Mouse (Mus musculus) gonadal fat pad, adult 2 months (tissue): Measurements from ENCODE around the gene Hnrnpll. TPM values are rescaled to one million over a fixed set of nuclear protein-coding genes. Genes with fewer than 3 reads are reported as not detected.

Experiments used
- DNase-seq: peaks from one replicate; pipeline ENCODE4 v3.0.0-alpha.2; 2012; ENCODE audit warnings: low read depth
- polyA plus RNA-seq: library from polyadenylated mRNA; depleted of rRNA; stranded (reverse); fragments of >200 nt; gene quantifications from 2 replicates; pipeline ENCODE4 v1.2.3, GENCODE M21; 2012; rRNA removed

The Hnrnpll gene
- polyA plus RNA-seq, 1 experiment: 14.4 TPM

DNA sequence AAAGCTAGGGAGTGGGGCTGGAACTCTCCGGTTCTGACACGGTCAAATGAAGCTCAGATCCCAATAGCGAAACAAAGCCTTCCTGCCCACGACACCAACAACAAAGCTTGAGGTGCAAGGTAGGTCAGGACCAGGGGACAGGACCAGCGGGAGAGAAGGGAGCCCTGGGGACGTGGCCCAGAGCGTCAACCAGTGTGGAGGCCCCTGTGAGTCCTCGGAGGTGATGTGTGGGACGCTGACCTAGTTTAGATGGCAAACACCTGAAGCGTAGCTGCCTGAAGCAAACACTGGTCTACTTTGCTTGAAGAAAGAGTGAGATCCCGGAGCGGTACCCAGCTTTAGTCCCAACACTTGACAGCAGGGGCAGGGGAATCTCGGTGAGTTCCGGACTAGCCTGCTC, 62.5 kb downstream of the Hnrnpll start:
- DNase-seq: no peak

DNA sequence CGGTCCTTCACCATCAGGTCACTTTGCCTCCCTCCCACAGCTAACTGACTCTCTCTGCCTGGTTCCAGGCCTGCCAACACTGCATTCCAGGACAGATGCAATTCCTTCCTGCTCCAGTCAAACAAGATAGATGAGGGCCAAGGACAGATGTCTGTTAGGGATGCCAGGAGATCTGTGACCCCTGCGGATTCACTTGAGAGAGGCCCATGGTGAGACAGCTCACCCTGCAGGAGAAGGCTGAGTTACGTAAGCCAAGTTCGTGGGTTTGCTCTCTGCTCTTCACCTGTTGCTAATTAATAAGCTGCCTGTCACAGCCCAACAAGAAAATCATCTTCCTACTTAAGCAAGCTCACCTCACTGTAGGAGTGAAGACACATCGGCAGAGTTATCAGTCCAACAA, 63.1 kb downstream of the Hnrnpll start:
- no peak for DNase-seq

DNA sequence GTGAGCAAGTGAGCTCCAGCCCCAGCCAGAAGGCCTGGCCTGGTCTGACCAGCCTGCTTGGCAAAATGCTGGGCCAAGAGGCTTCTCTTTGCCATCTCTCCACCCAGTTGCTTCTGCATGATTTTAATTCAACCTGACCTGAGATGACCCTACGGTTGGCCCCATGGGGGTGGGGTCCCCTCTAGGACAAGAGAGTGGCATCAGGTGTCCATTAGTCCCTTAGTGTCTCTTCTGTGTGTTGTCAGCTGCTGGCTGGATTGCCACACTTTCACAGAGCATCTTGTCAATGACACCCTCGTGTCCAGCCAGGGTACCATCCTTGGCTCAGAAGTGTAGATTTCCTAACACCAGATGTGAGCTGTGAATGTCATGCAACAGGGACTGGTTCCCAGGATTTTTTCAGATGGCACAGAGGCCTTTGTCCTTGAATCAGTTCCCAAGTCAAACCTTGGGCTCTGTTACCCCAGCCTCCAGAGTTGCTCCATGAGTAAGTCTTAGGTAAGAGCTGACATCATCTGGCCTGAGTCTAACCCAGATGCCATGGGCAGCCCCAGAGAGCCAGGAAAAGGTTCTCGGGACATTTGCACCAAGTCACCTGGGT, 66.9 kb downstream of the Hnrnpll start:
- DNase-seq: peak; percentile 95

DNA sequence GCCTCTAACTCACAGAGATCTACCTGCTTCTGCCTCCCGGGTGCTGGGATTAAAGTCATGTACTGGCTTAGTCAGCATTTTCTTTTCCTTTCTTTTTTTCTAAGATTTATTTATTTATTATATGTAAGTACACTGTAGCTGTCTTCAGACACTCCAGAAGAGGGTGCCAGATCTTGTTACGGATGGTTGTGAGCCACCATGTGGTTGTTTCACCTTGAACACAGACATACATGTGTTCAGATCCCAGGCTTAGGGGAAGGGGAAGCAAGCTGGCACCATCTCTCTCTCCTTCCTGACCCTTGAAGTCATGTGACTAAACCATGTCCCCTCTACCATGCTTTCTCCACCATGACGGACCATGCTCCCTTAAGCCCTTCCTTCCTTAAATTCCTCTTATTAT, 70.0 kb downstream of the Hnrnpll start:
- DNase-seq: no peak

DNA sequence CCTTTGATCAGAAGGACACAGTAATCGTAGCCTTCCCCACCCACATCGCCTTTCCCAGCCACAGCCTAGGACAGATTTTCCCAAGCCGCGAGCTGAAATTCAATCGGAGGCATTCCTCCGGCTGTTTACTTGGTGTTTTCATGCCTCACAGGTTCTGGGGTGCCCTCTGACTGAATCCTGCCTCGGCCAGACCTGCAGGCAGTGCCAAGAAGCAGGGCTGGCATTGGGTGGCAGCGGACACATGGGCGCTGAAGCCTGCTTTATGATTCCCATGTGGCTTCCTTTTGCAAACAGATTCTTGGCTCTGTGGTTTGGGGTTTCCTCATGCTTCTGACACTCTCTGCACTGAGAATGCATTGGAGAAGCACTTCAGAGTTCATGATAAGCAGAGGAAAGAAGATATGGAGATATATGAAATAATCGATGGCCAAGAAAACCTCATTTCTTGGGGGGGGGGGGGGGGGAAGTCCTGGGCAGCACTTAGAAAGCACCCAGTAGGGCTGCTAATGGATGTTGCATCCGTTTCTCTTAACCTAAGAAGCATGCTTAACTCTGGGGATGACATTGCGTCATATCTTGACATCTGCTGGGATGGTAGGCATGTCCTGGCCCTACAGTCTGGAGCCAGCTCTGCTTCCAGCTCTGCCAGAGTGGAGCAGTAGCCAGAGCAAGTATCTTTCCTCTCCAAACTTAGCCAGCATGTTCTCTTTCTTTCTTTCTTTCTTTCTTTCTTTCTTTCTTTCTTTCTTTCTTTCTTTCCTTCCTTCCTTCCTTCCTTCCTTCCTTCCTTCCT, 70.8 kb downstream of the Hnrnpll start:
- DNase-seq: no peak

DNA sequence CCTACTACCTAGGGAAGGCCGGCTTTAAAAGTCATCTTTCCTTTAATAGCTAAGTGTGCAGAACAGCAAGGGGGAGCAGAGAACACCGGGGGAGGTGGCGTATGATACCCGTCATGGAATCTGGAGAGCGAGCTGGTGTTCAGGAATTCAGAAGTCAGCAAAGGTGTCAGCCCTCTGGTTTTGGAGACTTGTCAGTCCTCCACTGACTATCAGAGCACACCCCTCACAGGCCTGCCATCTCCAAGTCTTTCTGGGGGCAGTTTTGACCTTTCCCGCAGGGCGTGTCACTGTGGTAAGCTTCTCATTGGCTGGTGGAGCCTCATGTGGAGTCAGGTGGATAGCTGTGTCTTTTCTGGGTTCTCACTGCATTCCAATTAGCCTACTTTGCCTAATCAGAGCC, 72.0 kb downstream of the Hnrnpll start:
- DNase-seq: no peak

DNA sequence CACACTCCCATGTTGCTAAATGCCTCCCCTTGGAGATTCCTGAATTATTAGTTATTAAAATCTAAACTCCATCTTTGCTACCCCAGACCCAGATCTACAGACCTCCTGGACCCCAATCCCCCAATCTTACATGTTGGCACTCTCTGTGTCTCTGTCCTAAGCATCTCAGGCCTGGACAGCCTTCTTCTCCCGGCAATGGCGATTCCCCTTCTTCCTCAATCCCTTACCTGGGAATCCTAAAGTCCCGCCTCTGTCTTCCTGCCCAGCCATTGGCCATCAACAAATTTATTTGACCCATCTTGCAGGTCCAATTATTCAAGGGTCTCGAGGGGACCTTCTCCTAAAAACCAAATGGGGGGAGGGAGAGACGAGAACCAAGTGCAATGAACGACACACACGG, 77.7 kb downstream of the Hnrnpll start:
- DNase-seq: no peak

DNA sequence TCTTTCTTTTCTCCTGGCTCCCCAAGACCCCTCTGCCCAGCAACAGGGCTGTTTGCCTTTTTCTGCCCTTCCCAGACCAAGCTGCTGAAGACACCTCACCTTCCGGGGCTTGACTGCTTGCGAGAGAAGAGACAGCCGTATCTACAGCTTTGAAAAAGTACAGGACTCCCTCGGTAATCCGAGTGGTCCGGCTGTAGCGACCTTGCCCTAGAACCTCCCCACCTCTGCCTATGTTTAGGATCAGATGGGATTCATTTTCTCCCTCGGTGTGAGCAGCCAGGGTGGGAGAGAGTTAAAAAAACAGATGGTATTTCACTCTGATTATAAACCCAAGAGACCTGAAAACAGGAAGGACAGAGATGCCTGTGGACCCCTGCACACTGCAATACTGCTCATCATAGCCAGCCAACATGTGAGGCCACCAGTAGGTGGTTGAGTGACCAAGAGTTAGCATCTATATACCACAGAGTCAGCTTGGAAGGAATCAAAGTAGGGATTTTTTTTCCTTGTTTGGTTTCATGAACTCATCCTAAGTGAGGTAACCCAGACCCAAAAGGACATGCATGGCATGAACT, 79.1 kb downstream of the Hnrnpll start:
- DNase-seq: no peak

DNA sequence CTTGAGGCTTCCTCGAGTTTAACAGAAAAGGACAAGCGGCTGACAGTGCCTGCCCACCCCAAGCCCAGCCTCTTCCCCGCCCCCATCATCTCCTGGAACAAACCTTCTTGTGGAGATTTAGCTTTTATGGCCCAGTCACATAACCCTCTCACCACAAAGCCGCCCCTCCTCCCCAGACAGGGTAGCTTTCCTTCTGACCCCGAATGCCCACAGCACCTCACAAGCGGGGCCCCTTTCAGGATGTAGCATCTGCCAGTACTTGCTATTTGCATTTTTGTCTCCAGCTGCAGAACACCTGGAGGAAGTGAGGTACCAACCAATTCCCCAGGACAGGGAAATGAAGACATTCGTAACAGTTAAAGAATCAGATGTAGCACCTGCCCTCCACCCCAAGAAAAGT, 79.6 kb downstream of the Hnrnpll start:
- no peak for DNase-seq

DNA sequence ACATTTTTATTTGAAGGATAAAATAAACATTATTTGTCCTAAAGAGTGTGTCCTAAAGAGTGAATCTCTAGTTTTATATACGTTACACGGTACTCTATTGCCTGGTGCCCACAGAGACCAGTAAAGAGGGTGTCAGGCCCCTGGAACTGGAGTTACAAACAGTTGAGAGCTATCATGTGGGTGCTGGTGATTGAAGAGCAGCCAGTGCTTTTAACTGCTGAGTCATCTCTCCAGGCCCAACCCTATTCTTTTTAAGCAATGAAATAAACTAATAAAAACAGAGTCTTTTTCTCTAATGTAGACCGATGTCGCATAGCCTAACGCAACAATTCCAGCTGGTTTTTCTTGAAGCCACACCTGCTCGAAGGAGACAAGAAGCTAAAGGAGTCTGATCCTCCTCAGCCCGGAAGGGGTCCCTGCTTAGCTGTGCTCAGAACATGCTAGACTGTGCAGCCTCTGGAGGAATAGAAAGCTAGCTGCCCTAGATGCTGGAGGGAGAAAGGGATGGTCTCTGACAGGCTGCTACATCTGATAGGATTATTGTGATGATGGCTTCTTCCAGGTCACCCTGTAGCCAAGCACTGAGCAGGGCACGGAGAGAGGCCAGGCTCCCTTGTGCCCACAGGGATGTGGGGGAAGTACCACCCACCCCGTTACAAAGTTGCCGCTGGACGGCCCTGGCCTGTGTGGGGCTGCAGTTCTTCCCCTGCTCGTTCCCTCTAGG, 80.2 kb downstream of the Hnrnpll start:
- no peak for DNase-seq

DNA sequence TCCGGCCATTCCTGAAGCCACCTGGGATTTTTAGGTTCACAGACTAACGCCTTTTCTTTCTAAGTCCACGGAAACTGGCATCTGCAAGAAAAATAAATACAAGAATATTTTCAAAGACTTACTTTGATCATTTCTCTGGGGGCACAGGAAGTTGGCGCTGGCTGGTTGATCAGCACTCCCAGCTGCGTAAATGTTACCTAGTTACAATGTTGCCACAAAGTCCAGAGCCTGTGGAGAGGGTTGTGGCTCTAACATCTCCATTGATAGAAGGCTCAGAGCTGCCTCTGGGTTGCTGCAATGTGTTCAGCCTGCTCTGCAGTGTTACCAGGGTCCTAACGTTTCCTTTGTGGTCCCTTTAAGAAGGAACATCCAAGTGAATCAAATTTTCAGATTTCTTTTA, 80.8 kb downstream of the Hnrnpll start:
- DNase-seq: no peak

DNA sequence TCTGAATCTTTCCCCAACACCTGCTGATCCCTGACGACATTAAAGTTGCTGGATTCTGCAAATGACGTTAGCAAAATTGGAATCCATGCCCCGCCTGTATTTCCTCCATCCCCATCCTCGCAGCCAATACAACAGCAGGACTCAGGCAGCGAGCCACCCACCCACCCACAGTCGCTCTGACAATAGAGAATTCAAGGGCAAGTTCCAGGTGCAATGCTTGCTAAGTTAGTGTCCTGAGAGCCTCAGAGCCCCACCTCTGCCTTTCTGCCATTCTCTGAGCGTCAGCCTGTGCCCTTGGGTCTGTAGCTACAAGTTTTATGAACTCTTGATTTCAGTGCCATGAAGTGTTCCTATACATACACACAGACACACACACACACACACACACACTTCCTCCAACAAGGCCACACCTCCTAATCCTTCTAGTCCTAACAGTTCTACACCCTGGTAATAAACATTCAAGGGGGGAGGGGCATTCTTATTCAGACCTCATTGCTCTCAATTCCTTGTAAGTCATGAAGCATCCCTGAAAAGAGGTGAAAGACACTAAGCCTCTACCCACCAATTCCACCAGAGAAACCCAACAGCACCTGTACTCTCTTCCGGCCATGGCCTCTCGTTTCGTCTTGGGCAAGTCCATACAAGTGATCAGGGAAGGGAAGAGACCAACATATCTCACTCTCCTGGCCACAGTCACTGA, 81.6 kb downstream of the Hnrnpll start:
- DNase-seq: no peak

Other genes with a start within 250 kb of the Hnrnpll start
- 14.8 and 17.3 TPM in 2 replicates for gene Atl2, start 166.2 kb downstream of the Hnrnpll start, polyA plus RNA-seq
- gene Galm, start 65.1 kb upstream of the Hnrnpll start, polyA plus RNA-seq: 21.6 and 28.1 TPM in 2 replicates
- gene Srsf7, start 145.0 kb upstream of the Hnrnpll start, polyA plus RNA-seq: 57.7 and 60.3 TPM in 2 replicates
- 0.58 and 0.86 TPM in 2 replicates for gene Ttc39d, start 145.1 kb upstream of the Hnrnpll start, polyA plus RNA-seq
- 4.8 and 5.4 TPM in 2 replicates for gene Gemin6, start 162.1 kb upstream of the Hnrnpll start, polyA plus RNA-seq
- gene Morn2, start 227.9 kb upstream of the Hnrnpll start, polyA plus RNA-seq: 5.3 and 9.1 TPM in 2 replicates
- gene Dhx57, start 228.1 kb upstream of the Hnrnpll start, polyA plus RNA-seq: 7.3 and 7.9 TPM in 2 replicates
- 1.9 and 2.1 TPM in 2 replicates for gene Arhgef33, start 245.1 kb upstream of the Hnrnpll start, polyA plus RNA-seq